Mouse (Mus musculus) small intestine, adult 2 months (tissue): ENCODE measurements around the gene Dnah10. TPM values are rescaled to one million over a fixed set of nuclear protein-coding genes. Genes with fewer than 3 reads are reported as not detected.

Source experiments
- H3K27ac ChIP-seq: fragments of 200-500 bp; 2 replicates; pipeline ENCODE4 v1.5.1; 2012; ENCODE audit warnings: low read depth, low read length, control low read depth, inconsistent platforms; ENCODE audit not compliant: insufficient read depth
- H3K27me3 ChIP-seq: fragments of 200-500 bp; 2 replicates; pipeline ENCODE4 v1.6.1; 2012; ENCODE audit warnings: mild to moderate bottlenecking, moderate library complexity, low read length, inconsistent platforms; ENCODE audit not compliant: control insufficient read depth, insufficient read depth
- H3K36me3 ChIP-seq: fragments of 200-500 bp; 2 replicates; pipeline ENCODE4 v1.6.1; 2012; ENCODE audit warnings: mild to moderate bottlenecking, low read length, control low read depth, inconsistent platforms; ENCODE audit not compliant: control insufficient read depth, insufficient read depth
- H3K4me1 ChIP-seq: fragments of 200-500 bp; 2 replicates; pipeline ENCODE4 v1.6.1; 2012; ENCODE audit warnings: low read length, inconsistent platforms, mixed read lengths; ENCODE audit not compliant: control insufficient read depth, insufficient read depth, insufficient read length
- H3K4me3 ChIP-seq: fragments of 200-500 bp; 2 replicates; pipeline ENCODE4 v1.5.1; 2012; ENCODE audit warnings: low read depth, mild to moderate bottlenecking, control low read depth, inconsistent platforms, low read length, moderate library complexity
- CTCF ChIP-seq: fragments of 200-500 bp; IDR thresholded peaks from 2 replicates; pipeline ENCODE4 v1.5.1; 2012; ENCODE audit warnings: low read depth, mild to moderate bottlenecking, control low read depth, inconsistent platforms, low read length, moderate library complexity, mixed read lengths; ENCODE audit not compliant: insufficient replicate concordance, insufficient read length; ENCODE audit errors: extremely low read depth
- POLR2A ChIP-seq: fragments of 200-500 bp; IDR thresholded peaks from 2 replicates; pipeline ENCODE4 v1.6.1; 2012; ENCODE audit warnings: low read depth, mild to moderate bottlenecking, control low read depth, inconsistent platforms, low read length, moderate library complexity
- WGBS: fragments of 180-500 bp; shearing (Covaris S2); methylation state at CpG from one replicate; pipeline ENCODE4 v1.1.7; 2018; 5-methylcytosine and 5-hydroxymethylcytosine counted together
- polyA plus RNA-seq: library from polyadenylated mRNA; depleted of rRNA; stranded (reverse); fragments of >200 nt; gene quantifications from 2 replicates; pipeline ENCODE4 v1.2.3, GENCODE M21; 2012

Dnah10 gene
- polyA plus RNA-seq, 1 experiment: 0.10 TPM

GRCm38 (mm10) chr5:124836075-124836474 is 111.2 kb downstream of the Dnah10 start:
- H3K4me3 ChIP-seq: no peak overlapping the region
- H3K4me1 ChIP-seq: no peaks in the 10 kb centered on the region
- TF ChIP-seq CTCF (no peak), POLR2A (no peak)
- no peaks in the 10 kb centered on the region for H3K27me3 ChIP-seq
- WGBS: 81% methylated on average over 10 of the region's 10 CpGs
- no peak overlapping the region for H3K27ac ChIP-seq
- H3K36me3 ChIP-seq: no peaks in the 10 kb centered on the region

GRCm38 (mm10) chr5:124836621-124837020 is 111.7 kb downstream of the Dnah10 start:
- 31% methylated on average over 4 of the region's 4 CpGs for WGBS
- Histone ChIP-seq H3K4me1 (no peaks in the 10 kb centered on the region), H3K4me3 (no peak overlapping the region), H3K36me3 (no peaks in the 10 kb centered on the region), H3K27me3 (no peaks in the 10 kb centered on the region), H3K27ac (no peak overlapping the region)
- TF ChIP-seq POLR2A (no peak), CTCF (no peak)

- Histone ChIP-seq H3K27ac (no peak overlapping the region), H3K4me3 (no peak overlapping the region), H3K36me3 (no peaks in the 10 kb centered on the region), H3K27me3 (no peaks in the 10 kb centered on the region), H3K4me1 (no peaks in the 10 kb centered on the region)
- TF ChIP-seq POLR2A: no peak
- TF ChIP-seq CTCF: no peak
- 58% methylated on average over 7 of the region's 7 CpGs for WGBS
These were observed 115.3 kb downstream of the Dnah10 start for GRCm38 (mm10) chr5:124840202-124840601.

GRCm38 (mm10) chr5:124840669-124841068 is 115.8 kb downstream of the Dnah10 start:
- H3K4me3 ChIP-seq: no peak overlapping the region
- H3K27ac ChIP-seq: no peak overlapping the region
- no peaks in the 10 kb centered on the region for H3K36me3 ChIP-seq
- no peaks in the 10 kb centered on the region for H3K4me1 ChIP-seq
- TF ChIP-seq CTCF (no peak), POLR2A (no peak)
- WGBS: 76% methylated on average over 2 of the region's 2 CpGs
- no peaks in the 10 kb centered on the region for H3K27me3 ChIP-seq

GRCm38 (mm10) chr5:124843386-124843785 is 118.5 kb downstream of the Dnah10 start:
- Histone ChIP-seq H3K36me3 (no peaks in the 10 kb centered on the region), H3K27me3 (no peaks in the 10 kb centered on the region; the same call in 1 of the 2 replicates), H3K27ac (no peak overlapping the region), H3K4me3 (no peak overlapping the region), H3K4me1 (no peaks in the 10 kb centered on the region)
- 79% methylated on average over 8 of the region's 8 CpGs for WGBS
- TF ChIP-seq POLR2A (no peak), CTCF (no peak)

GRCm38 (mm10) chr5:124844929-124845328 is 120.0 kb downstream of the Dnah10 start:
- no peak for TF ChIP-seq CTCF
- TF ChIP-seq POLR2A: no peak
- 46% methylated on average over 4 of the region's 4 CpGs for WGBS
- H3K27ac ChIP-seq: no peak overlapping the region
- no peaks in the 10 kb centered on the region for H3K36me3 ChIP-seq
- H3K4me1 ChIP-seq: no peaks in the 10 kb centered on the region
- no peaks in the 10 kb centered on the region; the same call in 1 of the 2 replicates for H3K27me3 ChIP-seq
- H3K4me3 ChIP-seq: no peak overlapping the region

GRCm38 (mm10) chr5:124847014-124847413 is 122.1 kb downstream of the Dnah10 start:
- WGBS: 78% methylated on average over 1 of the region's 1 CpGs

More at GRCm38 (mm10) chr5:124847014-124847413, 122.1 kb downstream of the Dnah10 start:
- Histone ChIP-seq H3K27me3 (no peaks in the 10 kb centered on the region; the same call in 1 of the 2 replicates), H3K36me3 (no peaks in the 10 kb centered on the region), H3K4me3 (no peak overlapping the region), H3K4me1 (no peaks in the 10 kb centered on the region), H3K27ac (no peak overlapping the region)
- TF ChIP-seq CTCF (no peak), POLR2A (no peak)
